Mouse (Mus musculus): ENCODE measurements around the gene Tmem255b.
A peak's percentile ranks its signal among the peaks of the same experiment; 100 is the strongest.

Tmem255b gene

DNA sequence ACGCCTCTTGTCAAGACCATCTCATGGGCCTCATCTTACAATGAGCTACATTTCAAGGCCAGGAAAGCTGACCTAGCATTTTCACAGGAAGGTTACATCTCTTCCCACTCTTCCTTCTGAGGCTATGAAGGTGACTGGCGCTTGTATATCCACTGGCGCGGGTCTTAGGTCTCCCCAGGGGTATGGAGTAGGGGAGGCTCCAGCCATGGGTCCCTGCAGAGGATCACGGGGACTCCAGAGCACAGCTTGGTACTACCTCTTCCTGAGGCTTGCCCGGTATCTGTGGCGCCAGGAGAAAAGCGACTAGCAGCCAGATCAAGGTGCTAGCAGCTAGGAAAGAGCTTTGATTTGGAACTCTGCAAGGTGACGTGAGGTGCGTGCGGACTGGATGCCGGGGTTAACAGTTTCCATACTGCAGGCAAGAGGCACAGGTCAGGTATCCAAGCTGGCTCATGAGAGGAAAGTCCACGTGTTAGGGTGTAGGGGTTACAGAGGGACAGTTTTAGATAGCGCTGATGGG lies 56.6 kb downstream of the Tmem255b start:
- no peak for DNase-seq (ENCODE audit: low read depth, low spot score)

- DNase-seq (ENCODE audit: low read depth, low spot score) = peak; percentile 49
These were observed 57.4 kb downstream of the Tmem255b start for GRCm38 (mm10) chr8:13492198-13492995.

- no peak for DNase-seq (ENCODE audit: low read depth, low spot score)
These were observed 58.0 kb downstream of the Tmem255b start for GRCm38 (mm10) chr8:13493011-13493410.

DNA sequence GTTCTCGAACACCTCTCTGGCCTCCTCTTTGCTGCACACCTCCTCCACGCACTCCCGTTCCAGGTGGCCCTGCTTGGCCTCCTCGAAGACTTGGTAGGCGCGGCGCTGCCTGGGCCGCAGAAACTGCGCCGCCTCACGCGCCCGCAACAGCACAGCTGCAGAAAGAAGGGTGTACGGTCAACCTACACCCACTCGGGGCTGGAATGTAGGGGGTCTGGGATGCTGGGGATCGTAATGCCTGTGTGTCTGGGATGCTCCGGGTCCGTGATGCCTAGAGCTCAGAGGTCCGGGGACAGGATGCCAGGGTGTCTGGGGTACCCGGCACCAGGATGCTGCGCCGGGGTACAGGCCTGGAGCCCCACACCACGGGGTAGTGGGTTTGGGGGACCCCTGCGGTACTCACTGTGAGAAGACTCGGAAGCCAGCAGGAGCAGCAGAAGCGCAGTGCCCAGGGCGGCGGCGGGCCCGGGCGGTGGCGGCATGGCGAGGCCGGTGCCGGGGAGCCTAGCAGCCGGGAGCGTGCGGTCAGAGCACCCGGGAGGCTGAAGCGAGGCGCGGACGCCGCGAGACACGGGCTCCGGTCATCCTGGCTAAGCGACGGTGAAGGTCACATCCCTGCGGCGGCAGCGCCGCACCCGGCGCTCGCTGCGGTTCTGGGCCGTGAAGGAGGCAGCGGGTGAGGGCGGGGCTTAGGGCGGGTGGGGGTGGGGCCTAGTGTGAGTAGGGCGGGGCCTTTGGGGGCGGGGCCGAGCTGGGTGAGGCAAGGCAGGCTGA lies 59.1 kb downstream of the Tmem255b start, which contains the start of gene Gas6:
Gas6 (minus strand) TSS at position 633 of the 774 bp plus-strand sequence.
- DNase-seq (ENCODE audit: low read depth, low spot score) = peak; percentile 60

DNA sequence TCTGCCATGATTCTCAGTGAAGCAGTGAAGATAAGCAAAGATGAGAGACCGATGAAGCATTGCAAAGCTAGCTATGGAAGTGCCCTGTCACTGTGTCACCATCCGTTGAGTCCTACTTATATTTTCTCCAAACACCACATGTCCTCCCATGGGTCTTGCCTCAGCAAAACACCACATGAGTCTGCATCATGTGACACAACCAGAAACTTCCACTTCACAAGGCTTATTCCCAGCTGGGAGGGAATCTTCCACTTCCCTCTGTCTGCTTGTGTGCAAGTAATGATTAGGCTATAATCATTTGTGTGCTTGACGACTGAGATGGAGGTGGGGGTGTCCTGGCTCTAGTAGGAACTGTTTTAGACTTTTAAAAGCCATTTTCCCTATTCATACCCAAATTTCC lies 66.2 kb downstream of the Tmem255b start:
- no peak for DNase-seq (ENCODE audit: low read depth, low spot score)

DNA sequence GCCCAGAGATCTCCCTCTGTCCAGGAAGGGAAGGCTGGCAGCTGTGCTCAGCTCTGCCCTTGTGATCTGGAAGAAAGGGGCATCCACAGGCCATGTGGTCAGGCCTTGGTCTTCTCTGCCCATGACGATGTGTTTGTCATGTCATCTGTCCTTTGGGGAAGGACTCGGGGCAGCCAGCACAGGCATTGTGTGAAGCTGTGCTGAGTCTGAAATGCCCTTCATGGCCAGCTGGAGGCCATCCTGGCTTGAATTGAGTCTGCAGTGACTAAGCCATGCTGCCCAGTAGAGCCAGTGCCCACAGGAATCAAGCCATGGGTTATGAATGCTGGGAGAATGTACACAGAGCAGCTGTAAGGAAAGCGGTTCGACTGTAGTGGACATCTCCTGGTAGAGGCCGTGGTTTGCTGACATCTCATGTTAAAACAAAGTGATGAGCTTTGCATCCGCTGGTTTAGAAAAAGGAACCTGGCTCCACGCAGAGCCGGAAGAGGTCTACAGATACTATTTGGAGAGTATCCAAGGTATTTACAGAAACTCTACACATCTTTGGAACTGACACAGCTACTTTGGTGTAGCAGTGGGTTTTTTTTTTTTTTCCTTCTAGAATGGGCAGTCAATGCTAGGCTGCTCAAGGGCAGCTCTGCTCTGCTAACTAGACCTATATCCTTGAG lies 69.1 kb downstream of the Tmem255b start:
- no peak for DNase-seq (ENCODE audit: low read depth, low spot score)

DNA sequence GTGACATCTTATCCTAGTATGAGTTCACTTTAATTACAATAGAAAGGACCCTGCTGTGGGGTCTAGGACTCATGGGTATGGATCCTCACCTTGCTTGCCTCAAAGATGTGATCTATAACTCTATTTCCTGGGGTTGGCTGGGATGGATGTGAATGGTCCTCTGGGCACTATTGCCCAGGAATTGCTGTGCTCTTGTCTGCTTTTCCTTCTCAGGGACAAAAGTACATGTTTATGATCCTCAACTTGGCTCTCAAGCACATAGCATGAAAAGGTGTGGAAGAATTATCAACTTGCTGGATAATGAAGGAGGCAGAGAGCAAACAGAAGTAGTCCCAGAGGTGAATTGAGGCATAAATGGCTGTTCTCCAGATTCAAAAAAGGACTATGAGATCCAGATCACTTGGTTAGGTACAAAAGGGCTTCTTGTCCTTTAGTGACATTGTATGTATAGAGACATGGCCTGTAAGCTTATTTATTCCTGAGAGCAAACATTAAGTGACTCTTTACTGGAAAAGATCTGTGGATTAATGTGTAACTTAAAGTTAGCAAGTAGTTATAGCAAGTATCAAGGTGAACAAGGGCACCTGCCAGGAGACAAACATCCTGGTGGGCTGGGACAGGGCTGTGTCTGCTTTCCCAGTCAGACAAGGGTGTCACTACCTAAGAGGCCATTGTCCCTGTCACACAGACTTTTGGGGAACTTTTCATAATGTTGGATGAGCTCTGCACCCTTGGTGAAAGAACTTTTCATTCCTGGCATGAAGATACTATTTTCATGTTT lies 70.1 kb downstream of the Tmem255b start:
- DNase-seq (ENCODE audit: low read depth, low spot score) = no peak

GRCm38 (mm10) chr8:13506849-13507248 lies 71.9 kb downstream of the Tmem255b start:
- DNase-seq (ENCODE audit: low read depth, low spot score) = peak; percentile 81

DNA sequence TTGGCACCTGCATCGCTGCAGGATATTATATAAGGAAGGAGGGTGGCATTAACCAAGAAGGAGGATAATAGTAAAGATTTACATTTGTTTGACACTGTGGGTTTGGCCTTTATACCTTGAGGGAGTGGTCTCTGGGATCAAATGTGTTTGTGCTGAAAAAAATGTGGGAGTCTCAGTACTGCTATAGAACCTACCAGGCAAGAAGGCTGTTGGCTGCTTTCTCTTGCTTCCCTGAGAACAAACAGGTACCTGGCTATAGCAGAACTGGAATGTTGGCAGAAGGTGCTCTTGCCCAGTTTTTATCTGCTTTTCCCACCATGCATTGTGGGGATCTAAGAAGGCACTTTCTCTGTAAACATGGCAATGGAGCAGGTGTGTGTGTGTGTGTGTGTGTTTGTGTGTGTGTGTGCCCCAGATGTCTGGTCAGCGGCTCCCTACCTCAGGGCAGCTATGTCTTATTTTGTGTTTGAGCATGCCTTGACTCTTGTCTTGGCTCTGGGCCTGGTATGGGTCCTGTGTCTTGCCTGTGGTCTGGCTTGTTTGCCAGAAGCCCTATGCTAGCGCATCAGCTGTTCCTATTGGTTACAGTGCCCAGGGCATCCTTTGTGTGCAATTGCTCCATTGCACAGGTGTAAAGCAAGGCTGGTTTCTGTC lies 72.4 kb downstream of the Tmem255b start:
- DNase-seq (ENCODE audit: low read depth, low spot score) = no peak

DNA sequence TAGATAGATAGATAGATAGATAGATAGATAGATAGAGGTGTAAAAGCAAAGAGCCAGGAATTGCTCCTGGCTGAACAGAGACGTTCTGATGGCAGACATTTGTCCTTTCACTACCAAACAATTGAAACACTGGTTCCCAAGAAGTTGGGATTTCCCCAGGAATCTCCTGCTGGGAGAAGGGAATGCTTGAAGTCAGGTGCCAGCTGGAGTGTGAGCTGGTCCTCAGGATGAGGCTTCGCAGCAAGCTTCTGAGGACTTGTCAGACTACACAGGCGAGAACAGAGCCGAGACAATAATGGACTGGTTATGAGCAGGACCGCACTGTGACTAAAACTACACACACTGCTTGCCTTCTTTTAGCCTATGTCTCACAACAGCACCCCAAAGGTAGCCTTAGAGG lies 77.0 kb downstream of the Tmem255b start:
- DNase-seq (ENCODE audit: low read depth, low spot score) = no peak

GRCm38 (mm10) chr8:13512677-13513076 lies 77.7 kb downstream of the Tmem255b start:
- no peak for DNase-seq (ENCODE audit: low read depth, low spot score)

DNA sequence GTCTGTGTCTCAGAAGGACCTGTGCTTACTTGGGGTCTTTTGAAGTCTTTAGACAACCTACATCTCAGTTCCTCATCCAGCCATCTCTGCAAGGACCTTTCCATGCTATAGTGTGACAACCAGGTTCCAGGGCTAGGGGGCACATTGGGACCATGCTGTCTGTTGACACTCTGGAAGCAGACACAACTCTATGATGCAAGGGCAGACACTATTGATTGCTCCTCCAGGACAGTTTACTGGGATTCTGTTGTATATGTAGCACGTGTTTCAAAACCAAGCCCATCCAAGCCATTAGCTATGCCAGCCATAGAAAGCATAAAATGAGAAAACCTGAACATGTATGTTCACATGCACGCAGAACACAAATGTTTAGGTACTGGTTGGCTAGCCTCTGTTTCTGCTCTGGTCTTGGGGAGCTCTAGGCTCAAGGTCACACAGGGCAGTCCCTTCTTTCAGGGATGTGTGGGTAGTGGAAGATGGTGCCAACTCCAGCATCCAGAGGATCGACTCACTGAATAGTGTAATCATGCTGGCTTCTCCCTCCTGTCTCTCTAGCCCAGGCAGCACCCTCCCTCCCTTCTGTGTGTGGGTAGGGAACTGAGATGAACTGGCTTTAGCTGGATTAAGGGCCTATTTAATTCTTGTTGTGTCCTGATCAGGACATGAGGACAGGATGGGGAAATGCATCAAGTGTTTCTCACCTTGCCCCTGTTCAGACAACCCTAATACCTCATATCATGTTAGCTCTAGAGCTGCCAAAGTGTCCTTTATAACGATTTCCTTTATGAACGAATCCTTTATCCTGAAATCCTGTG lies 78.8 kb downstream of the Tmem255b start:
- DNase-seq (ENCODE audit: low read depth, low spot score) = no peak

GRCm38 (mm10) chr8:13516011-13516442 lies 81.0 kb downstream of the Tmem255b start:
- no peak for DNase-seq (ENCODE audit: low read depth, low spot score)

DNA sequence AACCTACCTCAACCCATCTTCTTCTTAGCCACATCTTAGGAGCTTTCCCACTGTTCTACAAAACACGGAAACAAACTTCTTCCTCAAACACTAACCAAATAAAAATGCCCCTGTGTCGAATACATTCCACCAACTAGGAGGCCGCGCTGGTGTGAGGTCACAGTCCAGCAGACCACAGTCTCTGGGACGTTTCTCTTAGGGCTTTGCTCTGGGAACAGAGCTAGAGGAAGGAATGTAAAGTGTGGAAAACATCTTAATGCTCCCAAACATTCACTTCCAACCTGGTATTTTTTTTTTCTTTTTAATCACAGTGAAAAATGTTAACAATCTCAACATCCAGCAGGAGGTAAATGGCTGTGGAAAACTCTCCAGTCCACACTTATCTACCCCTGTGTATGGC lies 81.7 kb downstream of the Tmem255b start:
- DNase-seq (ENCODE audit: low read depth, low spot score) = no peak

DNA sequence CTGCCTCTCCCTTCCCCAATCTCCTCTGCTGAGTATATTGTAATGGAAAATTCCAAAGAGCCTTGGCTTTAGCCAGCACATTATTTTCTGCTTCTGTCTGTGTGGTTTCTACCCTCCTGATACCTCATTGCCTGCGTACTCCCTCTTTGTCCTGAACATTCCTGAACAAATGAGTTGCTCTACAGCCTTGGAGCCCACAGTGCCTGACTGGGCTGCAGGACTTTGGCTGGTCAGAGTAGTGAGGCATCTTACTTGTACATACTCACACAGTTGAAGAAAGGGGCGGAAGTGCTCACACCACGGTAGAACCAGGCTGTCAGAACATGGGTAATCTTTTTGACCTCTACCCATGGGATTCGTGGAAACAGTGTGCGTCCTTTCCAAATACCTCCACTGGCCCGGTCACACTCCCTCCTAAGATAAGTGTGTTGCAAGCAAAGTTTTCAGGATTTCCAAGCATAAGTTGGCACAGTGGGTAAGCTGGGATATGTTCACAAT lies 82.3 kb downstream of the Tmem255b start:
- no peak for DNase-seq (ENCODE audit: low read depth, low spot score)

Data from retina, postnatal 7 days (tissue).